8 mouse cellular contexts compared by ENCODE assay signal in the genomic region with DNA sequence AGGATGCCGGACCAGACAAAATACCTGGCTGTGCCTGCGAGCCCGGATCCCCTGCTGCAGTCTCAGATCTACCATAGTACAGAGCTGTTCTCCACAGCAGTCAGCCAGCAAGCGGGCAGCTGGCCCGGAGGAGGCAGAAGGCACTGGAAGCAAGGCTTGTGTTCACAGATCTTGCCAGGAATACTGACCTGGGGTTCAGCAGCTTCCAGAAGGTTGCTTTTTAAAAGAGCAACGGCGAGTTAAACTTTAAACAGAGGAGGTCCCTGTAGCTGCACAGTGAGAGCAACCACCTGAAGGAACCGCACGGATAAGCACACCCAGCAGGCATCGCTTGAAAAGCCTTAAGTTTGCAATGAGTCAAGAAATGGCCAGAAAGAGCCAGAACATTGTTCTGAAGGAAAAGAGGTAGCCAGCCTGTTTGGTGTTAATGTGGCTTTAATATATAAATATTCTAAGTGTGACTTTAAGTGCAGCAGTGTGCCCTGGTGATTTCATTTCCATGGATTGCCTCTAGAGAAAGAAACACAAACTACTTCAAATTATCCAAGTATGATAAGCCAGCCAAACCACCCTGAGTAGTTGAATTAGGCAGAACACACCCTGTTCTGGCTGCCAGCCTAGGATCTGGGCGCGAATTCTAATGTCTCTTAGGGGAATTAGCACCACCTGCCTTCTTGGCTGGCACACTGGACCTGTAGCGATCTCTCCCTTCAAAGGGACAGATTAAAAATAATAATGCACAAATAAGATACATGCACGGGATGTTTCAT.
DNase-seq lines count a peak whose midpoint lies in the region; ATAC-seq lines count a peak whose summit lies in the region.

No protein-coding gene starts in this region.

- intact Hi-C loops in left cerebral cortex, postnatal 25 days (cut with DNase I) = no loop called here

- no peak for ATAC-seq in cerebellum, adult (ENCODE audit: insufficient number of reproducible peaks, low FRiP score, low TSS enrichment)
- no peak for ATAC-seq in megakaryocyte-erythroid progenitor cell, adult 5-6 weeks (replicated peaks; ENCODE audit: low FRiP score, low TSS enrichment, poor library complexity, severe bottlenecking)

- DNase-seq in cerebellum, adult 11 months = peak; percentile 37
- DNase-seq in right cerebral cortex, postnatal 4 days = peak; percentile 19
- no peak for DNase-seq in right cerebral cortex, postnatal 10 days (ENCODE audit: low spot score in 2 of 2)
- DNase-seq in kidney, postnatal 36 days = peak; percentile 80 to 90
- no peak for DNase-seq in right cerebral cortex, postnatal 36 days (ENCODE audit: low spot score in 2 of 2)
- DNase-seq in left cerebral cortex, postnatal 25 days (ENCODE audit: low spot score in 2 of 2) = no peak

Comparison
In these comparisons a context has a peak if more than half of its experiments do, and no peak if none do; other contexts are left out.
1. DNase-seq: peak in cerebellum, adult 11 months (single experiment), right cerebral cortex, postnatal 4 days (single experiment) and kidney, postnatal 36 days (2 of 2); none in right cerebral cortex, postnatal 10 days (0 of 2), right cerebral cortex, postnatal 36 days (0 of 2) and left cerebral cortex, postnatal 25 days (0 of 2).